Mouse (Mus musculus) liver, adult 2 months (tissue): ENCODE data around the gene Filip1. TPM values are rescaled to one million over a fixed set of nuclear protein-coding genes. Genes with fewer than 3 reads are reported as not detected.

Experiments
- DNase-seq: peaks from one replicate; pipeline ENCODE4 v3.0.0-alpha.2; 2011; ENCODE audit warnings: low read depth, low spot score; ENCODE audit errors: extremely low read depth
- H3K27ac ChIP-seq: fragments of 200-500 bp; replicated peaks from 2 replicates; pipeline ENCODE4 v1.5.1; 2012; ENCODE audit warnings: low read depth, mild to moderate bottlenecking, control low read depth, inconsistent platforms, low read length; ENCODE audit not compliant: insufficient read depth
- H3K27me3 ChIP-seq: fragments of 200-500 bp; 2 replicates; pipeline ENCODE4 v1.6.1; 2012; ENCODE audit warnings: mild to moderate bottlenecking, moderate library complexity, low read length, inconsistent platforms; ENCODE audit not compliant: control insufficient read depth, insufficient read depth
- H3K36me3 ChIP-seq: fragments of 200-500 bp; 2 replicates; pipeline ENCODE4 v1.6.1; 2012; ENCODE audit warnings: low read length, inconsistent platforms; ENCODE audit not compliant: control insufficient read depth, insufficient read depth
- H3K4me1 ChIP-seq: fragments of 200-500 bp; 2 replicates; pipeline ENCODE4 v1.6.1; 2011; ENCODE audit warnings: low read length; ENCODE audit not compliant: control insufficient read depth, insufficient read depth
- H3K4me3 ChIP-seq: fragments of 200-500 bp; 2 replicates; pipeline ENCODE4 v1.5.1; 2011; ENCODE audit warnings: low read depth, mild to moderate bottlenecking, control low read depth, low read length, moderate library complexity; ENCODE audit not compliant: insufficient read depth
- H3K79me2 ChIP-seq: fragments of 200-500 bp; 2 replicates; pipeline ENCODE4 v1.6.1; 2012; ENCODE audit warnings: inconsistent platforms, mild to moderate bottlenecking, low read length, moderate library complexity; ENCODE audit not compliant: control insufficient read depth, insufficient read depth
- H3K9ac ChIP-seq: fragments of 200-500 bp; 2 replicates; pipeline ENCODE4 v1.6.1; 2012; ENCODE audit warnings: low read depth, mild to moderate bottlenecking, control low read depth, inconsistent platforms, low read length
- CTCF ChIP-seq: fragments of 200-500 bp; IDR thresholded peaks from 2 replicates; pipeline ENCODE4 v1.5.1; 2011; ENCODE audit warnings: low read depth, low read length, control low read depth
- POLR2A ChIP-seq: fragments of 200-500 bp; IDR thresholded peaks from 2 replicates; pipeline ENCODE4 v1.6.1; 2011; ENCODE audit warnings: low read length, control low read depth; ENCODE audit not compliant: insufficient read depth; ENCODE audit errors: extremely low read depth
- WGBS: fragments of 180-500 bp; shearing (Covaris S2); methylation state at CpG from one replicate; pipeline ENCODE4 v1.1.7; 2018; 5-methylcytosine and 5-hydroxymethylcytosine counted together
- polyA plus RNA-seq: library from polyadenylated mRNA; depleted of rRNA; stranded (reverse); fragments of >200 nt; gene quantifications from 2 replicates; pipeline ENCODE4 v1.2.3, GENCODE M21; 2012
- total RNA-seq: library from RNA; depleted of rRNA; stranded (reverse); fragments of >200 nt; gene quantifications from 2 replicates; pipeline ENCODE4 v1.2.3, GENCODE M21; 2014

Gene Filip1
- total and polyA plus RNA-seq, 2 experiments: 0.10 to 1.2 TPM

DNA sequence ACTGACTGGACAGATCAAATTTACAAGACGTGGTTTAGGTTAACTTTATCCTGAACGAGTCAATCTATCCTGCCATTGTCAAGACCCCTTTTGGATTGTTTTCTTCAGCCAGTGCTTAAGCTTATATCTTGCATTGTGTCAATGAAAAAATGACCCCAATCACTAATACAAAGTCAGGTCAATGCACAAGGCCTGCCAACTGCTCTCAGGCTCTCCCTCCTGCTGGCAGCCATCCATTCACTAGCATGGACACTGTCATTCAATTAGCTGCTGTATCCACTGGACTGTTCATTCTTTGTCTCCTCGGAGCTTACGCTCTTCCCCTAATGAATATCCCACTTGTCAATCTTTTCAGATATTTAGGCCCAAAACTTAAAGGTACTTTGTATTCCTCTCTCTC is 189.2 kb downstream of the Filip1 start:
- Histone ChIP-seq H3K36me3 (no peaks in the 10 kb centered on the region), H3K27ac (no peak overlapping the region), H3K4me3 (no peak overlapping the region), H3K27me3 (no peaks in the 10 kb centered on the region), H3K4me1 (no peaks in the 10 kb centered on the region), H3K79me2 (no peaks in the 10 kb centered on the region), H3K9ac (no peak overlapping the region)
- no peak for DNase-seq
- WGBS: 91% methylated on average over 4 of the region's 4 CpGs
- TF ChIP-seq CTCF (no peak), POLR2A (no peak)

DNA sequence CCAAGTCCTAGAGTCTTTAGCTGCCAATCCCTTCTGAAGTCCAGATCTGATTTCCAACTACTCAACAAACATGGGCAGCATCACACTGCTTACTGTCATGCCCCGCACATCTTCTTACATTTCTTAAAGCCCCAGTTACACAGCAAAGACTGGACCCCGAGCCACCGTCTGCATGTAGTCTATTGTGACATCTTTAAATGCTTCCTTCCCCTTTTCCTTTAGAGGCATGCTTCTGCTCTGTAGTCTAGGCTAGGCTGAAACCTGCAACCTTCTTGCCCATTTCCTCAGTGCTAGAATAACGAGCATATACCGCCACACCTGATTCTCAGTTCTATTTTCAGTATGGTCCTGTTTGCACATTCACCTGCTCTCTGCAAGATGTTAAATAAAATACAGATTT is 196.2 kb downstream of the Filip1 start:
- H3K36me3 ChIP-seq: no peaks in the 10 kb centered on the region
- H3K4me3 ChIP-seq: no peak overlapping the region
- H3K27ac ChIP-seq: no peak overlapping the region
- no peak overlapping the region for H3K9ac ChIP-seq
- no peaks in the 10 kb centered on the region for H3K27me3 ChIP-seq
- H3K4me1 ChIP-seq: no peaks in the 10 kb centered on the region
- WGBS: 94% methylated on average over 5 of the region's 5 CpGs
- DNase-seq: no peak
- no peaks in the 10 kb centered on the region for H3K79me2 ChIP-seq
- TF ChIP-seq POLR2A (no peak), CTCF (no peak)

DNA sequence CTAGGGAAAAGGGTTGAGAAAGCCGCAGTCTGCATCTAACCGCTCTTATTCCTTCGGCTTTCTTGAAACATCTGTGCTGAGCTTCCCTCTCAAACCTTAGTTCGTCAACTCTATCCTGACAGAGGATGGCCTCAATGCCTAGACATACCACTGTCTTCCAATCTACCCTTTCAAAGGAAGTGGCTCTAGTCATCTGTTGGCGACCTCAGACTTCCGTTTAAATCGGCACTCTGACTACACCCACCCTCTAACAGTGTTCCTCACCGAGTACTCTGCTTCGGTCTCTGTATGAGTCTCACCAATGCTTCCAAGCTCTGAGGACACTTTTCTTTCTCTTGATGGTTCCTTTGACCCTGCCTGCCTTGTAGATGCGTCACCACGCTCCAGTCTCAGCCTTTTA is 196.6 kb downstream of the Filip1 start:
- Histone ChIP-seq H3K27ac (no peak overlapping the region), H3K27me3 (no peaks in the 10 kb centered on the region), H3K9ac (no peak overlapping the region), H3K4me3 (no peak overlapping the region), H3K79me2 (no peaks in the 10 kb centered on the region), H3K4me1 (no peaks in the 10 kb centered on the region), H3K36me3 (no peaks in the 10 kb centered on the region)
- WGBS: 87% methylated on average over 11 of the region's 11 CpGs
- DNase-seq: no peak
- TF ChIP-seq CTCF (no peak), POLR2A (no peak)

DNA sequence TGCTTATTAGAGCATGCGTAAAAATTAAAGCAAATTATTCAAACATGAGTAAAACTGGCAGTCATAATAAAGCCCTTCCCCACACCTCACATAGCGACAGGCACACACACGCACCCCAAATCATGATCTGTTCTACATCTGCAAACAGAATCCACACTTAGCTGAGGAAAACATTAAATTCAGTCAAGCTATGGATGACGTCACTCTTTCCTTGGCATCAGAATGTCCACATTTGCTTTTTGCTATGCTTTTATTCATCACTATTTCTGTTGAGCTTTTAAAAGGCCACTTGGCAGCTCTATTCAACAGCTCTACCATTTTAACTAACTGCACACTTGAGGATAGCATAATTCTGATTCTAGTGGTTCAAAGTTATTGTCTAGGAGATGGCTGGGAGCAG is 198.1 kb downstream of the Filip1 start:
- Histone ChIP-seq H3K36me3 (no peaks in the 10 kb centered on the region), H3K4me3 (no peak overlapping the region), H3K4me1 (no peaks in the 10 kb centered on the region), H3K9ac (no peak overlapping the region), H3K27me3 (no peaks in the 10 kb centered on the region), H3K79me2 (no peaks in the 10 kb centered on the region), H3K27ac (no peak overlapping the region)
- 91% methylated on average over 4 of the region's 4 CpGs for WGBS
- no peak for TF ChIP-seq POLR2A
- no peak for TF ChIP-seq CTCF
- no peak for DNase-seq

DNA sequence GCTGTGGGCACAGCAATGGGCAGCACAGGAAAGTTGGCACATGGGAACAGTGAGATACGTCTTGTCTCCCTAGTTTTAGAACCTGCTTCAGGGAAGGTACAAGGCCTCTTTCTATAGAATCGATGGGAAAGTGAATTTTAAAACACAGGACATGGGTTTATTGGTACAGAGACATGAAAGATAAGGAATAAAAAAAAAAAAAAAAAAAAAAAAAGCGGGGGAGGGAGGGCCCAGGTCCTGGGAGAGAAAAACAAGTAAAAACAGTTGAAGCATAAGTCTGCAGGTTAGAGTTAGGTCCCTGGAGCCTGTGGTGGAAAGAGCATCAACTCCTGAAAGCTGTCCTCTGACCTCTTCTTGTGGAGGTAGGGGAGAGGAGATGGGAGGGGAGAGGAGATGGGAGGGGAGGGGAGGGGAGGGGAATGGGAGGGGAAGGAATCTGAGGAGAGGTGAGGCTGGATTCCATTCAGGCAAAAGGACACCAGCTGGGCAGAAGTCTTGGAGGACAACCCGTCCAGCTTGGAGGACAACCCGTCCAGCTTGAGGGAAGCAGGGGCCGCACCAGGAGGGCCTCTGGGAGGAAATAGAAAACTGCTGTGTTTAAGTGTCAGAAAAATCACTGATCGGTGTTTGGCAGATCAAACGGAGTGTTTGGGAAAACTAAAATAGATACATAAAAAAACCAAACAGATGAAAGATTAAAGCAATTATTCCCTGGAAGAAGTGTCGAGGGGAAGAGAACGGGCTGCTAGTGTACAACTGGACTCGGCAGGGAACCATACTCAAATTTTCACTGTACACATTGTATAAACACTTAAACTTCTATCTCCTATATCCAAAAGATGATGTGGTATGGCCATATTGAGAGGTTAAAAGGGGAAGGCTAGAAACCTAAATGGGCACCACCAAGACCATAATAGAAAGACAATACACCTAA is 201.4 kb downstream of the Filip1 start:
- no peak for TF ChIP-seq POLR2A
- TF ChIP-seq CTCF: no peak
- Histone ChIP-seq H3K79me2 (no peaks in the 10 kb centered on the region), H3K4me1 (no peaks in the 10 kb centered on the region), H3K36me3 (no peaks in the 10 kb centered on the region), H3K9ac (no peak overlapping the region), H3K27ac (no peak overlapping the region), H3K27me3 (no peaks in the 10 kb centered on the region), H3K4me3 (no peak overlapping the region)
- WGBS: 80% methylated on average over 10 of the region's 11 CpGs
- DNase-seq: no peak

DNA sequence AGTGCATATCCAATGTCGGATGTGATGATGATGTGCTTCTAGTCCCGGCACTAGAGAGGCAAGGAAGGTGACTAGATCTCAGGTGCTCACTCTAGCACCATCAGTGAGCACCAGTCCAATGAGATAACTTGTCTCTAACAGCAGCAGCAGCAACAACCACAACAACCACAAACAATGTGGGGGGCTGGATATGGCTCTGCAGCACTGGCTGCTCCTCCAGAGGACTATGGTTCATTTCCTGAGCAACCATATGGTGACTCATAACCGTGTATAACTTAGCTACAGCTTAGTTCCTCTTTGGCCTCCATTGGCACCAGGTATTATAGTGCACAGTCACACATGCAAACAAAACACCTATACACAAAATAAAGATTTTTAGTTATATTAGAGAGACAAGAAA is 202.1 kb downstream of the Filip1 start:
- TF ChIP-seq POLR2A (no peak), CTCF (no peak)
- no peak overlapping the region for H3K9ac ChIP-seq
- H3K4me3 ChIP-seq: no peak overlapping the region
- H3K36me3 ChIP-seq: no peaks in the 10 kb centered on the region
- DNase-seq: no peak
- no peaks in the 10 kb centered on the region for H3K4me1 ChIP-seq
- no peaks in the 10 kb centered on the region for H3K79me2 ChIP-seq
- H3K27me3 ChIP-seq: no peaks in the 10 kb centered on the region
- no peak overlapping the region for H3K27ac ChIP-seq
- WGBS: 75% methylated on average over 3 of the region's 3 CpGs
